Mouse (Mus musculus) lung, postnatal 0 days (tissue): ENCODE measurements at regions not wholly inside any gene's neighbourhood (a gene's known extent, or its start where the extent isn't known, plus 50 kb on each side); places are given as distances from the start of the nearest gene placed in this dataset.

Experiments used
- CTCF ChIP-seq: IDR thresholded peaks from 2 replicates; pipeline ENCODE4 v1.5.1; 2016; ENCODE audit warnings: antibody characterized with exemption, mild to moderate bottlenecking
- EP300 ChIP-seq: IDR thresholded peaks from 2 replicates; pipeline ENCODE4 v1.6.1; 2016; ENCODE audit warnings: antibody characterized with exemption, mild to moderate bottlenecking, control low read depth

- TF ChIP-seq CTCF: no peak
- no peak for TF ChIP-seq EP300
Measured at GRCm38 (mm10) chr13:26114136-26114535, 655.8 kb downstream of the Hdgfl1 start.
